Mouse (Mus musculus) liver, embryonic 14.5 days (tissue): Measurements from ENCODE around the gene Grip2. TPM values are rescaled to one million over a fixed set of nuclear protein-coding genes. Genes with fewer than 3 reads are reported as not detected.

Source experiments
- ATAC-seq: fragments of 200-750 bp; cut with Nextera tagmentation; 2 replicates; pipeline ENCODE4 v1.8.0; 2017; ENCODE audit warnings: moderate number of reproducible peaks, mild to moderate bottlenecking, moderate library complexity; ENCODE audit not compliant: insufficient read depth
- DNase-seq, 3 experiments: peaks; one replicate each; pipeline ENCODE4 v3.0.0-alpha.2; 2012 to 2013; ENCODE audit warnings: low read depth in 3 of 3, low spot score in 3 of 3
- H3K27ac ChIP-seq: fragments of 300-500 bp; sonication (generic); 2 replicates; pipeline ENCODE4 v1.5.1; 2014; ENCODE audit warnings: moderate library complexity, mild to moderate bottlenecking, control low read depth, inconsistent platforms
- H3K27me3 ChIP-seq: fragments of 300-500 bp; sonication (generic); 2 replicates; pipeline ENCODE4 v1.6.1; 2014; ENCODE audit warnings: mild to moderate bottlenecking, low read length, moderate library complexity; ENCODE audit not compliant: control insufficient read depth, insufficient read depth
- H3K36me3 ChIP-seq: fragments of 300-500 bp; sonication (generic); replicated peaks from 2 replicates; pipeline ENCODE4 v1.6.1; 2014; ENCODE audit warnings: low read depth; ENCODE audit not compliant: control insufficient read depth, insufficient read depth
- H3K4me1 ChIP-seq, 2 experiments: fragments of 200-500 bp in 1 of 2; fragments of 300-500 bp in 1 of 2; sonication (generic) in 1 of 2; replicated peaks; 2 replicates each; pipeline ENCODE4 v1.6.1; 2012 to 2014; ENCODE audit warnings: antibody characterized with exemption in 1 of 2, inconsistent platforms in 1 of 2, low read length in 1 of 2; ENCODE audit not compliant: control insufficient read depth in 2 of 2, insufficient read depth in 2 of 2
- H3K4me2 ChIP-seq: fragments of 300-500 bp; sonication (generic); 2 replicates; pipeline ENCODE4 v1.6.1; 2014; ENCODE audit warnings: low read depth, mild to moderate bottlenecking, control low read depth, moderate library complexity
- H3K4me3 ChIP-seq, 2 experiments: fragments of 200-500 bp in 1 of 2; fragments of 300-500 bp in 1 of 2; sonication (generic) in 1 of 2; 2 replicates each; pipeline ENCODE4 v1.5.1; 2012 to 2014; ENCODE audit warnings: low read depth in 2 of 2, low read length in 2 of 2, mild to moderate bottlenecking in 2 of 2, control low read depth in 1 of 2, inconsistent platforms in 1 of 2, moderate library complexity in 1 of 2; ENCODE audit not compliant: insufficient read depth in 1 of 2
- H3K9ac ChIP-seq: fragments of 300-500 bp; sonication (generic); replicated peaks from 2 replicates; pipeline ENCODE4 v1.6.1; 2014; ENCODE audit warnings: mild to moderate bottlenecking, control low read depth, moderate library complexity
- H3K9me3 ChIP-seq: fragments of 300-500 bp; sonication (generic); 2 replicates; pipeline ENCODE4 v1.6.1; 2016; ENCODE audit warnings: low read length, mixed read lengths; ENCODE audit not compliant: control insufficient read depth
- CTCF ChIP-seq: IDR thresholded peaks from 2 replicates; pipeline ENCODE4 v1.5.1; 2016; ENCODE audit warnings: antibody characterized with exemption, low read depth, control low read depth
- EP300 ChIP-seq: IDR thresholded peaks from 2 replicates; pipeline ENCODE4 v1.6.1; 2016; ENCODE audit warnings: antibody characterized with exemption, low read depth
- WGBS: fragments of 180-500 bp; shearing (Covaris S2); extraction: QIAGEN DNeasy Blood & Tissue Kit; methylation state at CpG from one replicate; pipeline ENCODE4 v1.1.7; 2014; ENCODE audit not compliant: insufficient replicate concordance; 5-methylcytosine and 5-hydroxymethylcytosine counted together
- polyA plus RNA-seq, 2 experiments: library from polyadenylated mRNA; depleted of rRNA in 1 of 2; stranded (reverse) in 1 of 2; unstranded in 1 of 2; fragments of >200 nt; fragmentation: Nextera tagmentation in 1 of 2; extraction: Ambion mirVana in 1 of 2; gene quantifications; 2 replicates each; pipeline versions ENCODE4 v1.2.1 to v1.2.3; 2012 to 2014

Grip2 gene
- polyA plus RNA-seq, 2 experiments = 0.01 TPM; not detected in 1

- no peak overlapping the region for H3K9ac ChIP-seq
- H3K36me3 ChIP-seq = peaks cover 5% of the 10 kb centered on the region; the same call in 1 of the 2 replicates
- H3K4me1 ChIP-seq = peaks cover 0 to 12% of the 10 kb centered on the region in 2 experiments; a peak in 1 of 4 replicates
- H3K27me3 ChIP-seq = no peaks in the 10 kb centered on the region
- no peak overlapping the region for H3K4me2 ChIP-seq
- DNase-seq = no peak
- no peak for ATAC-seq
- WGBS = 61% methylated on average over 9 of the region's 9 CpGs
- H3K4me3 ChIP-seq = no peak overlapping the region
- H3K9me3 ChIP-seq = no peaks in the 10 kb centered on the region
- no peak for TF ChIP-seq EP300
- H3K27ac ChIP-seq = no peak overlapping the region
Observed at GRCm38 (mm10) chr6:91719865-91720533, 107.1 kb downstream of the Grip2 start.

GRCm38 (mm10) chr6:91719042-91719747 is 107.9 kb downstream of the Grip2 start:
- Histone ChIP-seq H3K27me3 (no peaks in the 10 kb centered on the region), H3K9ac (no peak overlapping the region), H3K4me2 (no peak overlapping the region), H3K27ac (peak overlapping the region; percentile 29), H3K9me3 (no peaks in the 10 kb centered on the region), H3K4me3 (no peak overlapping the region), H3K36me3 (peaks cover 5% of the 10 kb centered on the region; the same call in 1 of the 2 replicates), H3K4me1 (peaks cover 0 to 12% of the 10 kb centered on the region in 2 experiments; a peak in 1 of 4 replicates)
- ATAC-seq (peak; percentile 36; the same call in 1 of the 2 replicates), DNase-seq (no peak)
- no peak for TF ChIP-seq CTCF
- no peak for TF ChIP-seq EP300
- 64% methylated on average over 6 of the region's 6 CpGs for WGBS

- TF ChIP-seq CTCF (no peak), EP300 (no peak)
- H3K9me3 ChIP-seq = no peaks in the 10 kb centered on the region
- peaks cover 0 to 14% of the 10 kb centered on the region in 2 experiments; a peak in 1 of 4 replicates for H3K4me1 ChIP-seq
- ATAC-seq (no peak), DNase-seq (no peak)
- no peak overlapping the region for H3K4me2 ChIP-seq
- peaks cover 3% of the 10 kb centered on the region; the same call in 1 of the 2 replicates for H3K36me3 ChIP-seq
- no peak overlapping the region for H3K4me3 ChIP-seq
- no peaks in the 10 kb centered on the region for H3K27me3 ChIP-seq
- 55% methylated on average over 3 of the region's 3 CpGs for WGBS
- H3K27ac ChIP-seq = no peak overlapping the region
- H3K9ac ChIP-seq = no peak overlapping the region
Observed at GRCm38 (mm10) chr6:91718603-91719002, 108.4 kb downstream of the Grip2 start.

- peaks cover 0 to 18% of the 10 kb centered on the region in 2 experiments; a peak in 1 of 4 replicates for H3K4me1 ChIP-seq
- no peak for ATAC-seq
- DNase-seq = no peak
- H3K36me3 ChIP-seq = no peaks in the 10 kb centered on the region
- no peaks in the 10 kb centered on the region for H3K27me3 ChIP-seq
- H3K4me2 ChIP-seq = no peak overlapping the region
- no peak overlapping the region for H3K27ac ChIP-seq
- no peaks in the 10 kb centered on the region for H3K9me3 ChIP-seq
- H3K4me3 ChIP-seq = no peak overlapping the region
- WGBS = 62% methylated on average over 2 of the region's 2 CpGs
- TF ChIP-seq CTCF (no peak), EP300 (no peak)
- no peak overlapping the region for H3K9ac ChIP-seq
Observed at GRCm38 (mm10) chr6:91718067-91718466, 109.0 kb downstream of the Grip2 start.

GRCm38 (mm10) chr6:91715988-91716810 is 110.9 kb downstream of the Grip2 start:
- ATAC-seq (no peak), DNase-seq (no peak)
- no peak overlapping the region for H3K4me3 ChIP-seq
- no peak overlapping the region for H3K4me2 ChIP-seq
- H3K9ac ChIP-seq = no peak overlapping the region
- H3K4me1 ChIP-seq = peaks cover 0 to 34% of the 10 kb centered on the region in 2 experiments; a peak in 2 of 4 replicates
- 35% methylated on average over 6 of the region's 6 CpGs for WGBS
- no peaks in the 10 kb centered on the region for H3K9me3 ChIP-seq
- H3K36me3 ChIP-seq = no peaks in the 10 kb centered on the region
- H3K27me3 ChIP-seq = no peaks in the 10 kb centered on the region
- H3K27ac ChIP-seq = no peak overlapping the region
- no peak for TF ChIP-seq EP300
